Mouse (Mus musculus) E14TG2a.4 (cell line): ENCODE measurements around the gene Sidt2.
A peak's percentile ranks its signal among the peaks of the same experiment; 100 is the strongest.

Source experiments
- H3K27me3 ChIP-seq: 2 replicates; pipeline ENCODE4 v1.6.1; 2014; ENCODE audit warnings: low read length, control low read depth; ENCODE audit not compliant: insufficient read depth
- H3K36me3 ChIP-seq: 2 replicates; pipeline ENCODE4 v1.6.1; 2014; ENCODE audit warnings: low read length, control low read depth; ENCODE audit not compliant: insufficient read depth
- H3K4me1 ChIP-seq: replicated peaks from 2 replicates; pipeline ENCODE4 v1.6.1; 2014; ENCODE audit warnings: low read depth, low read length, control low read depth
- H3K4me3 ChIP-seq: replicated peaks from 2 replicates; pipeline ENCODE4 v1.5.1; 2014; ENCODE audit warnings: mild to moderate bottlenecking, low read length
- H3K9me3 ChIP-seq: 2 replicates; pipeline ENCODE4 v1.6.1; 2014; ENCODE audit warnings: low read length, control low read depth
- CTCF ChIP-seq: conservative IDR thresholded peaks from 2 replicates; pipeline ENCODE4 v1.5.1; 2014; ENCODE audit warnings: low read length
- NANOG ChIP-seq: IDR thresholded peaks from 2 replicates; pipeline ENCODE4 v1.6.1; 2014; ENCODE audit warnings: borderline replicate concordance, low read length, mixed read lengths
- POU5F1 ChIP-seq: IDR thresholded peaks from 2 replicates; pipeline ENCODE4 v1.6.1; 2014; ENCODE audit warnings: low read length, borderline replicate concordance

The Sidt2 gene

DNA sequence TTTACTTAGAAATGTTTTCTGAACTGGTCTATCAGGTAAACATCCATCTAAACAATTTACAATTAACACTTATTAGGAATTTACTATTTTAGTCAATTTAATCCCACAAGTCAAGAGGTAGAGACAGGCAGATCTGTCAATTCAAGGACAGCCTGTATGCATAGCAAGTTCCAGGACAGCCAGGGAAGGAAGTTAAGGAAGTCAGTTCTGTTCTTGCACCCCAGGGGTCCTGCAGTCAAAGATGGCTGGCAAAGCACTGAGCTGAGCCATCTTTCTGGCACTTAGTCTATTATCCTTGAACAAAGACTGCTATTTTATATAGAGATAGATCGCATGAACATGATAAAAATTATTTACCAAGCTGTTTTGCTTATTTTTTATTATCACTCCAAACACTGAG is 25.6 kb upstream of the Sidt2 start:
- Histone ChIP-seq H3K9me3 (no peaks in the 10 kb centered on the region), H3K4me3 (no peak overlapping the region), H3K27me3 (no peaks in the 10 kb centered on the region), H3K4me1 (peaks cover 45% of the 10 kb centered on the region), H3K36me3 (peaks cover 32% of the 10 kb centered on the region)
- TF ChIP-seq CTCF, result no peak
- no peak for TF ChIP-seq POU5F1
- no peak for TF ChIP-seq NANOG

DNA sequence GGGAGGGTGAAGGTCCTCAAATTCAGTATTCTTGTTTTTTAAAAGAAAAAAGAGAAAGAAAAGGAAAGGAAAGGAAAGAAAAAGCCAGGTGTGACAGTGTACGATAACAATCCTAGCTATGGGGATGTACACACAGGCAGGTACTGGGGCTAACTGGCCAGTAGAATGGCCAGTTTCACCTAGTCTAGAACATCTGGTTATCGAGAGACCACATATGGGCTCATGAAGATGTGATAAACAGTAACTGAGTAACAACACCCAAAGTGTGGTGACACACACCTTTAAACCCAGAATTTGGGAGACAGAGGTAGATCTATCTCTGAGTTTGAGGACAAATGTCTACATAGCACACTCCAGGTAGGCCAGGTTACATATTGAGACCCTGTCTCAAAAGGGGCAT is 24.7 kb upstream of the Sidt2 start:
- Histone ChIP-seq H3K9me3 (no peaks in the 10 kb centered on the region), H3K4me1 (peaks cover 40% of the 10 kb centered on the region), H3K36me3 (peaks cover 40% of the 10 kb centered on the region), H3K27me3 (no peaks in the 10 kb centered on the region), H3K4me3 (no peak overlapping the region)
- TF ChIP-seq CTCF, result no peak
- TF ChIP-seq NANOG, result no peak
- TF ChIP-seq POU5F1, result no peak

DNA sequence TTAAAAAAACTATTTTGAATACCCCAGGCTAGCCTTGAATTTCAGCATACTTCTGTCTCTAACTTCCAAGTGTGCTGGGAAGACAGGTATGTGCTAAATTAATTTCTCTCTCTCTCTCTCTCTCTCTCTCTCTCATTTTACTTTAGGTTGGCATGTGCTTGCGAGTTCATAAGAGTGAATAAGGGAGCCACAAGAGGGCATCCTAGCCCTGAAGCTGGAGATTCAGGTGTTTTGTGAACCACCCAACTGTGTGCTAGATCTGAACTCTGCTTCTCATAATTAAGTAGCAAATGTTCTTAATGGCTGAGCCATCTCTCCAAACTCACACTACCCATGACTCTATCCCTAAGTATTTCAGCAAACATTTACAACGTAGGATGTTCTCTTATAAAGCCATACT is 21.8 kb upstream of the Sidt2 start:
- H3K36me3 ChIP-seq, result peaks cover 58% of the 10 kb centered on the region
- H3K4me1 ChIP-seq, result peaks cover 19% of the 10 kb centered on the region
- no peaks in the 10 kb centered on the region for H3K27me3 ChIP-seq
- no peak overlapping the region for H3K4me3 ChIP-seq
- TF ChIP-seq POU5F1 (no peak), CTCF (no peak), NANOG (no peak)
- H3K9me3 ChIP-seq, result no peaks in the 10 kb centered on the region

DNA sequence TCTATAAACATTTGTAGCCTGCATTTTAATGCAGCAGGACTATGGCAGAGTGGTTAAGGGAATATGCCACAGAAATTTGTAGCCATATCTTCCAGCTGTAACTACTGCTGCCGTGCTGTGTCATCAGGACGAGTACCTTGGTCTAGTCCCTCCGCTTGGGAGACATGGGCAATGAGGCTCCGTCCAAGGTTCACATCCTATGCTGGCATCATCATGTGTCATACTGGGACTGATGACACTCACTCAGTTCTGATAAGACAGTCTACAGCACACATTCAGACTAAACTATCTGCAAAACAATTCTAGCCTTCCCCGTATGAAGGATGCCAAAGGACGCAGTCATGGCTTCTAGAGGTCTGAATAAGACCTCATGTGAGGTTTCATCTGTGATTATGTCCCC is 8.5 kb upstream of the Sidt2 start:
- Histone ChIP-seq H3K9me3 (no peaks in the 10 kb centered on the region), H3K4me1 (peaks cover 9% of the 10 kb centered on the region), H3K27me3 (no peaks in the 10 kb centered on the region), H3K4me3 (no peak overlapping the region), H3K36me3 (peaks cover 74% of the 10 kb centered on the region)
- TF ChIP-seq CTCF, result no peak
- TF ChIP-seq POU5F1, result no peak
- no peak for TF ChIP-seq NANOG

DNA sequence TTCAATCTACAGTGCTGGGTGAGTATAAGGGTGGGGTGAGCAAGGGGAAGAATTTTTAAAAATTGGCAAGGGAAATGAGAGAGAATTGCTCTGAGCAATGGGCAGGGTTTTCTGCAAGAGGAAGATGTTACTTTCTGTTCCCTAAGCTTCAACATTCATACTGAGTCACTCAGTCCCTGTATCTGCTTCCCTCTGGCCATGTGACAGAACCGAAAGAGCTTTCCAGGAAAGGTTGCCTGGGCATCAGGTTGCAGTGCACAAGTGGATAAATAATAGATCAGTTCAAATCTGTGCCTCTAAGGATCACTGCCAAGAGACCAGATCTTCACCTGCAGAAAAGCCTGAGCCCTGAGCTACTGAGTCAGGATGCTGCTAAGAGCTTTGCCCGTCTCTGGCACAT is 6.8 kb upstream of the Sidt2 start:
- no peak for TF ChIP-seq POU5F1
- no peak for TF ChIP-seq NANOG
- no peak for TF ChIP-seq CTCF
- Histone ChIP-seq H3K4me1 (peaks cover 13% of the 10 kb centered on the region), H3K9me3 (no peaks in the 10 kb centered on the region), H3K36me3 (peaks cover 58% of the 10 kb centered on the region), H3K4me3 (no peak overlapping the region), H3K27me3 (no peaks in the 10 kb centered on the region)

DNA sequence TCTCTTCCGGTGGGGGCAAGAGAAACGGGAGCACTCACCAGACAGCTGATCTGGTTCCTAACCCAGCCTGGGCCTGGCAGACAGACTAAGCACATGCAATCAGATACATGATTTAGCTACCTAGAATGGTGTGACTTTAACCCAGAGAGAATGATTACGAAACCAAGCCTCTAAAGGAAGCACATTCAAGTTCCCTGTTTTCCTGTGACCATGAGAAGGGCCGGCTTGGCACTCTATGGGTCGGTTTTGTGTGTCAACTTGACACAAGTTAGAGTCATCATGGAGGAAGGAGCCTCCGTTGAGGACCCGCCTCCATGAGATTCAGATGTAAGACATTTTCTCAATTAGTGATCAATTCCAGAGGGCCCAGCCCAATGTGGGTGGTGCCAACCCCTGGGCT is 4.6 kb upstream of the Sidt2 start:
- Histone ChIP-seq H3K4me1 (peaks cover 20% of the 10 kb centered on the region), H3K27me3 (no peaks in the 10 kb centered on the region), H3K9me3 (no peaks in the 10 kb centered on the region), H3K4me3 (no peak overlapping the region), H3K36me3 (peaks cover 36% of the 10 kb centered on the region)
- TF ChIP-seq NANOG, result no peak
- no peak for TF ChIP-seq POU5F1
- no peak for TF ChIP-seq CTCF

DNA sequence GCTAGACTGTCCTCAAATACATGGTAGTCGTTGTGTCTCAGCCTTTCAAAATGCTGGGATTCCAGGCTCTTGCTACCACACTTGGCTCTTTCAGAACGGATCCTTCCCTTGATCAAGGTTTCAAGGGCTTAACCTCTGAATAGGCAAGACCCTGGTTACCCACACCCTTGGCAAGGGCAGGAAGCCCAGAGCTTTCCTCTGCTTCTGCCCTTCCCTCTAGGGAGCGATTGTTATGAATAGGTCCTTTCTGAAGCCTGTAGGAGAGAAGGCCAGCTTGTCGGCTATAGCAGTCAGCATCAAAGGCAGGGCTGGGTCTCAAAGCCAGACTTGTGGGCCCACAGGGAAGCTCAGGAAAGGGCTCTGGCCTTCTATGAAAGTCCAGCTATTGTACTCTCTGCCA is 3.8 kb upstream of the Sidt2 start:
- Histone ChIP-seq H3K4me3 (no peak overlapping the region), H3K27me3 (no peaks in the 10 kb centered on the region), H3K36me3 (peaks cover 28% of the 10 kb centered on the region), H3K4me1 (peaks cover 25% of the 10 kb centered on the region), H3K9me3 (no peaks in the 10 kb centered on the region)
- TF ChIP-seq NANOG, result no peak
- no peak for TF ChIP-seq POU5F1
- no peak for TF ChIP-seq CTCF

DNA sequence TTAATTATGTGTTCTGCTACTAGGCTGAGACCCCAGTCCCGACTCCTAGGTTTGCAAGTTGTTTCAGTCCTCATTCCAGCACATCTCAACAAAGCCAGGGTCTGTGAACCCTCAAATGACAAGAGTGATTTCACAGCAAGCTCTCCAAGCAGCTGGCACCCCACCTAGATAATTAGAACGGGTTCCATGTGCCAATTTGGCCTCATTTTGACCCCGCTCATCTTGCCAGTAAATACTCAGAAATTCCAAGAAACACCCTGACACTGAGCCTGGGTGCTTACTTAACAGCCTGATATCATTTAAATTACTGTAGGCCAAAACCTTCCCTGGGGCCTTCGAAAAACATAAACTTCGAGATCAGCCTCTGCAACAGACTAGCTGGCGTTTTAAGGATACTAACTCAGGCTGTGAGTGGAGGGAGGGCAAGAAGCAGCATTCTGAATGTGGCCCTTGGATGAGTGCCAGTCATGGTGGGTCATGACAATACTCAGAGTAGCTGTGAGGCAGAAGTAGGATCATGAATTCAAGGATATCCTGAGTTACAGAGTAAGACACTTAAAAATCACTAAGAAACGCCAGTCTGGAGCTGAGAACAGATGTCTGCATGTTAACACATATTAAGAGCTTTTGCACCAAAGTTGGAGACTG is 3.1 kb upstream of the Sidt2 start:
- 0 out of 2 replicates have a peak, but pooled peaks cover 2% of the 10 kb centered on the region for H3K27me3 ChIP-seq
- peaks cover 32% of the 10 kb centered on the region for H3K4me1 ChIP-seq
- no peaks in the 10 kb centered on the region for H3K9me3 ChIP-seq
- peaks cover 22% of the 10 kb centered on the region for H3K36me3 ChIP-seq
- no peak for TF ChIP-seq POU5F1
- TF ChIP-seq NANOG, result no peak
- no peak for TF ChIP-seq CTCF
- H3K4me3 ChIP-seq, result no peak overlapping the region

DNA sequence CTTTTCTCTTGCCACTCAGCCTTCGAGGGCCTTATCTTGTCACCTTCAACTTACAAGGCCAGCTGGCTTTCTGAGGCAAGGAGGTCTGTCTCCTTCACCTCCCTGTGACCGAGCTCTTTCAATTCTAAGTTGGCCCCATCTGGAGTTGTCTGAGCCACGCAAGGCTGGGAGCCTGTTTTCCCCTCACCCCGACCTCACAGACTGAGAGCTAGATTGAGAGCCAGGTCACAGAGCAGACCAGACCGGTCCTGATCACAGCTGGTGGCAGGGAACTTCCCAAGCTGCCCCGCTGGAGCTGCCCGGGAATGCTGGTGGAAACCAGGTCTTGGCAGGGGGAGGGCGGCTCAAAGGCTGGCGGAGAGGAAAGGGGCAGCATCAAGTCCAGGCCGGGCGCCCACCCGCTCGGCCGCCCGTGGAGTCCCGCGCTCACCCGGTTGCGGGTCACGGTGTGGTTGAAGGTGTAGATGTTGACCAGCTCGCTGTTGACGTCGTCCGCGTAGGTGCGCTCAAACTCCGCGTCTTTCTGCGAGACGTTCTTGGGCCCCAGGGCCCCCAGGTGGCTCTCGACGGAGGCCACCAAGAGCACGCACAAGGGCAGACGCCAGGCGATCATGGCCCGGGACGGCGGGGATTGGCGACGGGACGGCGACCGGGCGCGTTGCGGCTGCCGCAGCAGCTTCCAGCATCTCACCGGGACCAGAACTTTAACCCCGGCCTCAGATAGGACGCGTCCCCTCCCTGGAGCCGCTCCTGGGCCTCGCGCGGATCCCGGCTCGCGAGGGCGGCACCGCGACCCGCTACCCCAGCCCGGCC is 558 bp downstream of the Sidt2 start:
- Histone ChIP-seq H3K36me3 (peaks cover 35% of the 10 kb centered on the region), H3K4me3 (peak overlapping the region; percentile 88), H3K9me3 (no peaks in the 10 kb centered on the region), H3K27me3 (0 out of 2 replicates have a peak, but pooled peaks cover 5% of the 10 kb centered on the region), H3K4me1 (peaks cover 33% of the 10 kb centered on the region)
- TF ChIP-seq POU5F1 (no peak), CTCF (no peak), NANOG (no peak)
